Mouse (Mus musculus) bone marrow macrophage, adult 2 months (primary cell): ENCODE measurements around the gene Bicc1. TPM values are rescaled to one million over a fixed set of nuclear protein-coding genes. Genes with fewer than 3 reads are reported as not detected.

ENCODE experiments used
- H3K27ac ChIP-seq: 2 replicates; pipeline ENCODE4 v1.5.1; 2012; ENCODE audit warnings: low read depth, low read length; ENCODE audit not compliant: insufficient read depth
- H3K4me1 ChIP-seq: 2 replicates; pipeline ENCODE4 v1.6.1; 2012; ENCODE audit warnings: low read length; ENCODE audit not compliant: control insufficient read depth, insufficient read depth
- H3K4me3 ChIP-seq: 2 replicates; pipeline ENCODE4 v1.5.1; 2012; ENCODE audit warnings: mild to moderate bottlenecking, low read length, moderate library complexity; ENCODE audit not compliant: insufficient read depth
- CTCF ChIP-seq: IDR thresholded peaks from 2 replicates; pipeline ENCODE4 v1.5.1; 2012; ENCODE audit warnings: low read depth, mild to moderate bottlenecking, low read length, moderate library complexity
- POLR2A ChIP-seq: IDR thresholded peaks from 2 replicates; pipeline ENCODE4 v1.6.1; 2012; ENCODE audit warnings: mild to moderate bottlenecking, low read depth, low read length, borderline replicate concordance
- polyA plus RNA-seq: library from polyadenylated mRNA; stranded (reverse); fragments of >200 nt; gene quantifications from 2 replicates; pipeline ENCODE4 v1.2.4, GENCODE M21; 2012; ENCODE audit not compliant: missing spikeins, insufficient read depth, insufficient read length

The Bicc1 gene
- polyA plus RNA-seq, 1 experiment: 0.27 TPM

GRCm38 (mm10) chr10:71100815-71101499 lies 58.5 kb downstream of the Bicc1 start:
- no peak overlapping the region for H3K27ac ChIP-seq
- H3K4me3 ChIP-seq: no peak overlapping the region
- TF ChIP-seq POLR2A (no peak), CTCF (no peak)
- no peaks in the 10 kb centered on the region for H3K4me1 ChIP-seq

GRCm38 (mm10) chr10:71094707-71095254 lies 64.7 kb downstream of the Bicc1 start:
- no peaks in the 10 kb centered on the region for H3K4me1 ChIP-seq
- TF ChIP-seq CTCF (no peak), POLR2A (no peak)
- no peak overlapping the region for H3K27ac ChIP-seq
- no peak overlapping the region for H3K4me3 ChIP-seq

- H3K4me3 ChIP-seq: no peak overlapping the region
- no peaks in the 10 kb centered on the region for H3K4me1 ChIP-seq
- TF ChIP-seq CTCF: no peak
- TF ChIP-seq POLR2A: no peak
- H3K27ac ChIP-seq: no peak overlapping the region
These were observed 66.2 kb downstream of the Bicc1 start for GRCm38 (mm10) chr10:71093312-71093711.

- Histone ChIP-seq H3K4me3 (no peak overlapping the region), H3K27ac (no peak overlapping the region), H3K4me1 (no peaks in the 10 kb centered on the region)
- TF ChIP-seq CTCF: no peak
- no peak for TF ChIP-seq POLR2A
These were observed 72.2 kb downstream of the Bicc1 start for GRCm38 (mm10) chr10:71087359-71087716.

- Histone ChIP-seq H3K4me3 (no peak overlapping the region), H3K4me1 (no peaks in the 10 kb centered on the region), H3K27ac (no peak overlapping the region)
- no peak for TF ChIP-seq POLR2A
- TF ChIP-seq CTCF: no peak
These were observed 72.7 kb downstream of the Bicc1 start for GRCm38 (mm10) chr10:71086571-71087358.

- no peak overlapping the region for H3K27ac ChIP-seq
- TF ChIP-seq CTCF: no peak
- TF ChIP-seq POLR2A: no peak
- H3K4me3 ChIP-seq: no peak overlapping the region
- no peaks in the 10 kb centered on the region for H3K4me1 ChIP-seq
These were observed 76.5 kb downstream of the Bicc1 start for GRCm38 (mm10) chr10:71082986-71083385.

- TF ChIP-seq POLR2A (no peak), CTCF (no peak)
- Histone ChIP-seq H3K4me3 (no peak overlapping the region), H3K27ac (no peak overlapping the region), H3K4me1 (no peaks in the 10 kb centered on the region)
These were observed 80.6 kb downstream of the Bicc1 start for GRCm38 (mm10) chr10:71078856-71079255.

GRCm38 (mm10) chr10:71065009-71065408 lies 94.5 kb downstream of the Bicc1 start:
- Histone ChIP-seq H3K4me1 (no peaks in the 10 kb centered on the region), H3K4me3 (no peak overlapping the region), H3K27ac (no peak overlapping the region)
- TF ChIP-seq POLR2A: no peak
- TF ChIP-seq CTCF: no peak

- TF ChIP-seq POLR2A (no peak), CTCF (no peak)
- no peaks in the 10 kb centered on the region for H3K4me1 ChIP-seq
- no peak overlapping the region for H3K27ac ChIP-seq
- H3K4me3 ChIP-seq: no peak overlapping the region
These were observed 94.9 kb downstream of the Bicc1 start for GRCm38 (mm10) chr10:71064576-71064975.

- TF ChIP-seq CTCF: no peak
- TF ChIP-seq POLR2A: no peak
- H3K4me3 ChIP-seq: no peak overlapping the region
- no peak overlapping the region for H3K27ac ChIP-seq
- H3K4me1 ChIP-seq: no peaks in the 10 kb centered on the region
These were observed 97.3 kb downstream of the Bicc1 start for GRCm38 (mm10) chr10:71062151-71062550.
